8 mouse cellular contexts compared by ENCODE assay signal in the genomic region with DNA sequence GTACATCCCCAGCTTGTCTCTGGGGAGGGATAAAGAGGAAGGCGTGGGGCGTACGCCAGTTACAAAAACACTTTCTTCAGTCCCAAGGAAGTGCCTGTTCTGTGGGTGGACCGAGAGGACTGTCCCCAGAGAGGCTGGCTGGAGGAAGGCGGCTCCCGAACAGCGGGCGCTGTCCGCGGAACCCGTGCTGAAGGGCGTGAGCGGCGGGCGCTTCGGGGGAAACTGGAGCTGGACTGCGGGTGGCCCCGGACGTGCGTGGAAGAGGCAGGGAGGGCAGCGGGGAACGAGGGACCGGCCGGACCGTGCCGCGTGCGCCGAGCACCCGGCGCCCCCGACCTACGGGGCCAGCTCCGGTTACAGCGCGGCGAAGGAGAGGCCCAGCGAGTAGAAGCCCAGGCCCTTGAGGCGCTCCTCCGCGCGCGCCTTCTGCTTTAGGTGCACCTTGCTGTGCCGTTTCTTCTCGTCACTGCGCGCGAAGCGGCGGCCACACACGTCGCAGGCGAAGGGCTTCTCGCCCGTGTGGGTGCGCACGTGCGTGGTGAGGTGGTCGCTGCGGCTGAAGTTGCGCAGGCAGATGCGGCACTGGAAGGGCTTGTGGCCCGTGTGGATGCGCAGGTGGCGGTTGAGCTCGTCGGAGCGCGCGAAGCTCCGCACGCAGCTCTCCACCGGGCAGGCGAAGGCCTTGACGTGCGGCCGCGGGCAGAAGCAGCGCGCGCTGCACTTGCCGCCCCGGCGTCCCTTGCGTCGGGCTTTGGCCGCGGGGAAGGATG. TPM values are rescaled to one million over a fixed set of nuclear protein-coding genes. Genes with fewer than 3 reads are reported as not detected.
DNase-seq lines count a peak whose midpoint lies in the region; ATAC-seq lines count a peak whose summit lies in the region.

No protein-coding gene starts in this region.

- peaks cover 93% of the 10 kb centered on the region for H3K27me3 ChIP-seq in embryonic facial prominence, embryonic 13.5 days

- WGBS in embryonic facial prominence, embryonic 13.5 days: under 1% methylated on average over 87 of the region's 88 CpGs

- no peak; the same call in 1 of the 2 replicates for ATAC-seq in embryonic facial prominence, embryonic 13.5 days (ENCODE audit: insufficient number of reproducible peaks, insufficient read depth, low FRiP score, low TSS enrichment, low read depth)

- peak; percentile 41 to 45 for DNase-seq in layer of hippocampus, postnatal 10 days (ENCODE audit: low spot score in 2 of 2)
- no peak for DNase-seq in layer of hippocampus, adult 8-10 months (ENCODE audit: low spot score in 2 of 2)
- DNase-seq in heart, postnatal 36 days: peak; percentile 41 to 44
- DNase-seq in kidney, postnatal 36 days: peak; percentile 9 to 73
- peak; percentile 49 for DNase-seq in lung, postnatal 14 days
- DNase-seq in retina, embryonic 14.5 days (ENCODE audit: low spot score): peak; percentile 62
- DNase-seq in T-cell, adult 2 months (ENCODE audit: low spot score): no peak

- intact Hi-C loops in heart, postnatal 36 days (cut with DNase I): no loop called here

- peak overlapping the region; percentile 50 for H3K4me3 ChIP-seq in embryonic facial prominence, embryonic 13.5 days

- H3K9me3 ChIP-seq in embryonic facial prominence, embryonic 13.5 days: no peaks in the 10 kb centered on the region

- H3K4me1 ChIP-seq in embryonic facial prominence, embryonic 13.5 days: peaks cover 30% of the 10 kb centered on the region

- H3K36me3 ChIP-seq in embryonic facial prominence, embryonic 13.5 days: no peaks in the 10 kb centered on the region

- H3K4me2 ChIP-seq in embryonic facial prominence, embryonic 13.5 days: peak overlapping the region; percentile 87

- H3K27ac ChIP-seq in embryonic facial prominence, embryonic 13.5 days: no peak overlapping the region

- H3K9ac ChIP-seq in embryonic facial prominence, embryonic 13.5 days: no peak overlapping the region

RNA-seq across cellular contexts. Expression of gene Egr4, which starts 1.9 kb away (rescaled TPM):
- 10 to 100 TPM; 21.3 to 22.5 TPM for total RNA-seq in layer of hippocampus, postnatal 10 days (2021)
- 10 to 100 TPM; 18.5 to 24.4 (median 20.1) TPM for total RNA-seq in layer of hippocampus, adult 8-10 months (2022)
- polyA plus RNA-seq in embryonic facial prominence, embryonic 13.5 days (2015; fragmentation: Nextera tagmentation; extraction: Ambion mirVana): not detected in 2 replicates
- total RNA-seq in heart, postnatal 36 days (2021): not detected

RNA-seq across cellular contexts. Expression of gene Fbxo41, which starts 8.7 kb away (rescaled TPM):
- 10 to 100 TPM; 84.7 to 86.0 TPM for total RNA-seq in layer of hippocampus, postnatal 10 days (2021)
- total RNA-seq in layer of hippocampus, adult 8-10 months (2022): 10 to 100 TPM; 68.2 to 87.1 (median 81.3) TPM
- 0.36 and 0.42 TPM in 2 replicates for polyA plus RNA-seq in embryonic facial prominence, embryonic 13.5 days (2015; fragmentation: Nextera tagmentation; extraction: Ambion mirVana)
- total RNA-seq in heart, postnatal 36 days (2021): not detected

RNA-seq across cellular contexts. Expression of gene Pradc1, which starts 59.7 kb away (rescaled TPM):
- 10 to 100 TPM; 13.7 to 15.6 TPM for total RNA-seq in layer of hippocampus, postnatal 10 days (2021)
- 10 to 100 TPM; 18.0 to 20.9 (median 18.0) TPM for total RNA-seq in layer of hippocampus, adult 8-10 months (2022)
- 31.7 and 34.9 TPM in 2 replicates for polyA plus RNA-seq in embryonic facial prominence, embryonic 13.5 days (2015; fragmentation: Nextera tagmentation; extraction: Ambion mirVana)
- 10 to 100 TPM; 10.7 to 14.7 TPM for total RNA-seq in heart, postnatal 36 days (2021)

Comparison
In these comparisons a context has a peak if more than half of its experiments do, and no peak if none do; other contexts are left out.
1. DNase-seq: peak in layer of hippocampus, postnatal 10 days (2 of 2), heart, postnatal 36 days (2 of 2), kidney, postnatal 36 days (2 of 2), lung, postnatal 14 days (single experiment) and retina, embryonic 14.5 days (single experiment); none in layer of hippocampus, adult 8-10 months (0 of 2) and T-cell, adult 2 months (single experiment).
2. RNA of gene Egr4, which starts 1.9 kb away (total RNA-seq): 21.3 to 22.5 TPM in layer of hippocampus, postnatal 10 days and 18.5 to 24.4 TPM in layer of hippocampus, adult 8-10 months; not detected in heart, postnatal 36 days; every median in the first group is over 10 times any median in the second.
3. RNA of gene Fbxo41, which starts 8.7 kb away (total RNA-seq): 84.7 to 86.0 TPM in layer of hippocampus, postnatal 10 days and 68.2 to 87.1 TPM in layer of hippocampus, adult 8-10 months; not detected in heart, postnatal 36 days; every median in the first group is over 10 times any median in the second.